Mouse (Mus musculus): ENCODE data around the gene Mob3b.

GRCm38 (mm10) chr4:35120159-35120558 is 37.1 kb downstream of the Mob3b start:
- no peak for TF ChIP-seq CTCF (IDR thresholded peaks at IDR 0.05; ENCODE audit: extremely low read depth, insufficient read depth, low read length)
- TF ChIP-seq POLR2A (IDR thresholded peaks at IDR 0.05; ENCODE audit: extremely low read depth, insufficient read depth, low read length): no peak
